Mouse (Mus musculus) megakaryocyte, adult 5-6 weeks (primary cell): ENCODE measurements around the gene Topaz1. TPM values are rescaled to one million over a fixed set of nuclear protein-coding genes. Genes with fewer than 3 reads are reported as not detected.
"Not testable (repeated sequence)": the region's sequence is repeated elsewhere in the genome, so short reads cannot be mapped to it uniquely, and the experiment has no call there.

Experiments used
- ATAC-seq: 2 replicates; pipeline ENCODE4 v1.8.0; 2016; ENCODE audit warnings: mild to moderate bottlenecking, inconsistent platforms; ENCODE audit not compliant: poor library complexity, severe bottlenecking
- total RNA-seq, 2 experiments: library from RNA; stranded (forward) in 1 of 2; stranded (reverse) in 1 of 2; fragments of 153-499, 151-499 nt in 1 of 2; fragments of 221-1000, 200-1000 nt in 1 of 2; gene quantifications; 2 replicates each; pipeline versions ENCODE4 v1.2.3 to v1.2.4; 2015 to 2017

Gene Topaz1
- total RNA-seq, 2 experiments from 2014 or later: not detected

DNA sequence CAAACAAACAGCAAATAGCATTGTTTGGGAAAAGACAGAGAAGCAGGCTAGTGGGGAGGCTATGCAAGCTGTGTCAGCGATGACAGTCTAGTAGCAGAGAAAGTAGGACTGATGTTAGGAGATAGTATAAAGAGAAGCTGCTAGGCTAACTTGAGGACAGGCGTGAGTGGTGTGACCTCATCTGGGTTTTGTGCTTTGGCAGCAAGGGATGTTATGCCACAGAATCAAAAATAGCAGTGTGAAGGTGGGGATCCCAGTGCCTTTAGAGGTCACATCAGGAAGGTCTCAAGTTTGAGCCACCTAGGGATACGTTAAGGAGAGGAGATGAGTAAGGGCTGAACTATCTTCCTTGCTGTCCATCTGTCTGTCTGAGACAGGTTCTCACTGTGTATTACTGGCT, 63.1 kb downstream of the Topaz1 start:
- no peak for ATAC-seq

- ATAC-seq: no peak
These were observed 65.2 kb downstream of the Topaz1 start for GRCm38 (mm10) chr9:122812386-122812785.

GRCm38 (mm10) chr9:122814775-122815174, 67.6 kb downstream of the Topaz1 start:
- ATAC-seq: no peak

GRCm38 (mm10) chr9:122815239-122815851, 68.2 kb downstream of the Topaz1 start:
- no peak for ATAC-seq

- no peak for ATAC-seq
These were observed 76.3 kb downstream of the Topaz1 start for GRCm38 (mm10) chr9:122823374-122824017.

- ATAC-seq: no peak
These were observed 79.6 kb downstream of the Topaz1 start for GRCm38 (mm10) chr9:122826743-122827142.

DNA sequence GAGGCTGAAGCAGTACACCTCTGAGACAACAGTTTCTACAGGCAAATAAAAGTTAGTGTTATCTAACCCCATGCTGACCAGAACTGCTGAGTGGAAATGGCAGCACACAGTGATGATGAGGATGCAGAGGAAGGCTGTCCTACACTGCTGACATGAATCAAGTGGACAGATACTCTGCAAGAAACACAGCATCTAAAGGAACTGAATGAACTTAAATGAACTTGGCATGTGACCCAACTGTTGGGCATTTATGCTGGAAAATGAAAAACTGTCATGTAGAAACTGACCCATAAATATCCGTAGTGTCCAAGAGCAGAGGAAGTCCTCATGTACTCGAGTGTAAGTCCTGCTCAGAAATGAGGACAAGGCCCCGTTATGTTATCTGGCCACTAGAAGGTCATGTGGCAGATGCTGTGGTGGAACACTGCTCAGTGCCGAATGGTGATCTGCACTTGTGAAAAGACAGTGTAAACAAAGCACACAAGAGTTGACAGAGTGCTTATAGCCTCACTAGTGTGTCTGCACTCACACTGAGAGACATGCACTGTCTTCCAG, 82.8 kb downstream of the Topaz1 start:
- no peak for ATAC-seq

GRCm38 (mm10) chr9:122836126-122836525, 89.0 kb downstream of the Topaz1 start:
- ATAC-seq: no peak

DNA sequence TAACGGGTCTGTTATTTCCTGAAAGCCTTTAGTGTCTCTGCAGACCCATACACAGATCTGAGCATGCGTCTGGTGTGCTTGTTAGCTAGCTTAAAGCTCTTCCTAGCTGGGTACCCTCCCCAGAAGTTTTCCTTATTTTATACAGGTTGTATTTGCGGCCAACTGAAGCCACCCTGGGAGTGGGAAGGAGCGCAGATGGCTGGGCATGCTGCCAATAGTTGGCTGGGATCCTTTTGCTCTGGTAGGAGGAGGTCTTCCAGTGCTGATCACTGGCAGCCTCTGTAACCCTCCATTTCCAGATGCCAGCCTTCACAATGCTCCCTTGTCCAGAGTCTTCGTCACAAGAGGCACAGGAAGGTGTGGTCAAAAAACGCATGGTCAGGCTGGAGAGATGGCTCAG, 89.6 kb downstream of the Topaz1 start:
- no peak for ATAC-seq

GRCm38 (mm10) chr9:122837216-122837615, 90.1 kb downstream of the Topaz1 start:
- no peak for ATAC-seq

DNA sequence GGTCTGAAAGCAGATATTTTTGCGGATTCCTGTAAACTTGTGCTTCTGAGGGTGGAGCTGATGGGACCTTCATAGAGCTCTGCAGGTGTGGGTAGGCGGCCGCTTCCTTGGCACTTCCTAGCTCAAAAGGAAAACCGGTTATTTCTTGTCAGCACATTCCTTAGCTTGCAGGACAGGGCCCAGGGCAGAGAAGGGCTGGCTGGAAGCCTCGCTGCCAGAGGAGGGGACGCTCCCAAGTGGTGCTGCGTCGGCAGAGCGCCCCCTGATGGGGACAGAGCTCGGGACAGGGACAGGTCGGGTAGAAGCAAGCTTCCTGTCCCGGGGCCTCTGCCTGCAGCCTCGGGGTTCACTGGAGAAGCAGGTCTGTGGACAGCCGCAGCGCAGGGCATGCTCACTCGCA, 90.5 kb downstream of the Topaz1 start:
- ATAC-seq: no peak

GRCm38 (mm10) chr9:122843760-122844159, 96.6 kb downstream of the Topaz1 start, which contains the start of gene Gm35549:
Gene Gm35549, minus strand, starts transcription at chr9:122844035.
- ATAC-seq: no peak

GRCm38 (mm10) chr9:122845621-122846020, 98.5 kb downstream of the Topaz1 start:
- no peak for ATAC-seq

DNA sequence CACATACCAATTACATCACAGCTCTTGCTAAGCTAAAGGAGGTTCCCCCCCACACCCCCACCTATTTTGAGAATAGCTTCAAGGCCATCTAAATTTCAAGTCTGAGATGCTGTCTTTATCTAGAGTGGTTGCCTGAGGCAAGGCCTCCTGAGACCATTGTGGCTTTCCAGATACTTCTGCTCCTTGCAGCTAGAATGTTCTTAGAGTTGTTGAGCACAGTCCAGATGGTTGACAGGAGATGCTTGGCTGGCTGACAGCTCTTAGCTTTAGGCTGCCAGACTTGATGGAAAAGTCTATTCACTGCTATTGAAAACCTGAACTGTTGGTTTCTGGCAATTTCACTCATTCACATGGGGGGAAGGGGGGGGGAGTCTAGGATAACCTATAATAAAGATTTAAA, 99.0 kb downstream of the Topaz1 start:
- ATAC-seq: no peak

- not testable (repeated sequence) for ATAC-seq
These were observed 100.7 kb downstream of the Topaz1 start for GRCm38 (mm10) chr9:122847811-122848311.

Other genes with a start within 250 kb of the Topaz1 start
- 2.3 and 4.6 TPM in 2 replicates for gene Tcaim, start 58.2 kb downstream of the Topaz1 start, total RNA-seq (2015)
- gene Tcaim, start 58.2 kb downstream of the Topaz1 start, total RNA-seq (2017): 4.3 and 6.5 TPM in 2 replicates
- not detected in 2 replicates for gene Gm35549, start 96.7 kb downstream of the Topaz1 start, total RNA-seq (2015)
- gene Gm35549, start 96.7 kb downstream of the Topaz1 start, total RNA-seq (2017): not detected in 2 replicates
- gene Zfp445, start 118.7 kb downstream of the Topaz1 start, total RNA-seq (2015): 27.6 and 29.1 TPM in 2 replicates
- 50.0 and 59.3 TPM in 2 replicates for gene Zfp445, start 118.7 kb downstream of the Topaz1 start, total RNA-seq (2017)
- gene Zkscan7, start 138.3 kb downstream of the Topaz1 start, total RNA-seq (2015): 0.25 and 0.34 TPM in 2 replicates
- gene Zkscan7, start 138.3 kb downstream of the Topaz1 start, total RNA-seq (2017): 0.51 and 0.69 TPM in 2 replicates
- 1.1 and 1.8 TPM in 2 replicates for gene Zfp105, start 175.7 kb downstream of the Topaz1 start, total RNA-seq (2015)
- gene Zfp105, start 175.7 kb downstream of the Topaz1 start, total RNA-seq (2017): 0.16 and 1.5 TPM in 2 replicates
- gene 1110059G10Rik, start 203.7 kb downstream of the Topaz1 start, total RNA-seq (2015): 67.0 and 70.8 TPM in 2 replicates
- gene 1110059G10Rik, start 203.7 kb downstream of the Topaz1 start, total RNA-seq (2017): 39.0 and 45.4 TPM in 2 replicates
- gene Kif15, start 203.7 kb downstream of the Topaz1 start, total RNA-seq (2015): 122 and 123 TPM in 2 replicates
- 396 and 423 TPM in 2 replicates for gene Kif15, start 203.7 kb downstream of the Topaz1 start, total RNA-seq (2017)